Mouse (Mus musculus): ENCODE data around the gene Intu. TPM values are rescaled to one million over a fixed set of nuclear protein-coding genes. Genes with fewer than 3 reads are reported as not detected.

The Intu gene
- polyA plus RNA-seq, 1 experiment from 2014 or later = 2.0 TPM

DNA sequence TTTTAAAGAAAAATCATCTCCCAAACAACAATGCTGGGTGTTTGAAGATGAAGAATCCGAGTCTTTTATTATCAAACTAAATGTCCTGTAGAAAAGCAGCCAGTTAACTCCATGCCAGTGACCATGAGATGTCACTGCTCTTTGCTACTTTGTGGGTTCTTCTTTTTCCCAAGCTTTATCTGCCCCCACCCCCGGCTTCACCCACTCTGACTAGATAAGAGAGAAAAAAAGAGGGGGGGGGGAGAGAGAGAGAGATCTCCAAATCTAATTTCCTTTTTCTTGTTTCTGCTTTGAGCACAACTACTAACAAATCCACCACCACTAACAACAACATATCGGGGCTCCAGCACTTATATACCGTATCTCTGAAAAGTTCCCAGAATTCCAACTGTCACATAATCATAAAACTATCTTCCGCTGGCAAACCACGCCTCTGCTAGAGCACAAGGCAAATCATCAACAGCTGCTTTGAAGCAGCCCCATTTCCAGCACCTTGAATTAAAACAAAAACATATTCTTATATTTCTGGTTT is 207.4 kb downstream of the Intu start:
- whole genome bisulfite sequencing = 67% methylated on average over 6 of the region's 6 CpGs

DNA sequence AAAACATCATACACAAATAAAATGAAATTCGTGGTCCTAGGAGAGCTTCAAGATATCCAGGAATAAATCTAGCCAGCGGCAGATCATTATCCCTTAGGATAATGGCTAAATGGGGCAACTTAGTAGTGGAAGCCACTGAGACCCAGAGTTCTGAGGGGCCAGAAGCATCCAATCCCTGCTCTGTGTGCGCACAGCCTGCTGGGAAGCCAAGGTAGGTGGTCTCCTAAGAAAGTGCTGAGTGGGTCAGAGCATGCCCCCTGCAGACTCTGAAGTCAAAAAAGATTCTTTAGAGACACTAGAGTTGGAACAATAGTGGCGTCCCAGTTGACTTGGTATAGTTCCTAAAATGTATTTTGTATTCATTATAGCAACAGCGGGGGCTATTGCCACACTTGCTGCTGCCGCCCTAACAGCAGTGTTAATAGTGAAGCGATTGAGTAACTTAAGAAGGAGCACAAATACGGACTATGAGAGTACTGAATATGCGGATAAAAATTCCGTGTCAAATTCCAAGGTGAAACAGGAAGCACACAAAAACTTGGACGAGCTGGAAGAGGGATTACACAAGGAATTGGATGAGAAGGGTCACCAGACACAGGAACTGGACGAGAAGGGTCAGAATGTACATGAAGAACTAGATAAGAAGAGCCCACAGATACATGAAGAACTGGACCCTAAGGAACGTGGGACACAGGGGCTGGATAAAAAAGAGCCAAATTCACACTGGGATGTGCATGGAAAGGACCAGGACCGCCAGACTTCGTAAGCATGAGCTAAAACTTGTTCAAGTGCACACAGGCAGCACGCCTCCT is 213.1 kb downstream of the Intu start, which contains the start of gene Hspa4l:
Gene Hspa4l, plus strand, starts transcription at position 472 of the 812 bp plus-strand sequence.
- Histone ChIP-seq H3K4me3 (replicated peaks; ENCODE audit: low read depth, low read length) (peak within 1 kb of the TSS; percentile 68), H3K27ac (peak within 1 kb of the TSS; percentile 57), H3K9me3 (replicated peaks; ENCODE audit: low read length) (no peaks in the 10 kb centered on the region), H3K36me3 (ENCODE audit: insufficient read depth, low read length) (no peaks in the 10 kb centered on the region), H3K27me3 (ENCODE audit: insufficient read depth, low read length) (no peaks in the 10 kb centered on the region), H3K4me2 (ENCODE audit: low read length) (peak within 1 kb of the TSS; percentile 99), H3K9ac (ENCODE audit: low read depth, low read length) (peak within 1 kb of the TSS; percentile 67), H3K4me1 (replicated peaks; ENCODE audit: insufficient read depth, low read length) (no peaks in the 10 kb centered on the region; the same call in 1 of the 2 replicates)
- DNase-seq (ENCODE audit: low spot score) (no peak), ATAC-seq (replicated peaks; ENCODE audit: low FRiP score, low read depth) (no peak)
- TF ChIP-seq CTCF (IDR thresholded peaks at IDR 0.05; ENCODE audit: low read depth) = no peak
- 20% methylated on average over 16 of the region's 16 CpGs for WGBS

More for the DNA sequence above, 207.4 kb downstream of the Intu start:
- Histone ChIP-seq H3K4me1 (replicated peaks; ENCODE audit: insufficient read depth, low read length) (no peaks in the 10 kb centered on the region), H3K27ac (no peak overlapping the region), H3K4me2 (ENCODE audit: low read length) (no peak overlapping the region), H3K4me3 (replicated peaks; ENCODE audit: low read depth, low read length) (no peak overlapping the region), H3K9me3 (replicated peaks; ENCODE audit: low read length) (no peaks in the 10 kb centered on the region), H3K27me3 (ENCODE audit: insufficient read depth, low read length) (no peaks in the 10 kb centered on the region), H3K9ac (ENCODE audit: low read depth, low read length) (no peak overlapping the region), H3K36me3 (ENCODE audit: insufficient read depth, low read length) (no peaks in the 10 kb centered on the region)
- TF ChIP-seq CTCF (IDR thresholded peaks at IDR 0.05; ENCODE audit: low read depth) = no peak
- DNase-seq (ENCODE audit: low spot score) (no peak), ATAC-seq (replicated peaks; ENCODE audit: low FRiP score, low read depth) (no peak)

DNA sequence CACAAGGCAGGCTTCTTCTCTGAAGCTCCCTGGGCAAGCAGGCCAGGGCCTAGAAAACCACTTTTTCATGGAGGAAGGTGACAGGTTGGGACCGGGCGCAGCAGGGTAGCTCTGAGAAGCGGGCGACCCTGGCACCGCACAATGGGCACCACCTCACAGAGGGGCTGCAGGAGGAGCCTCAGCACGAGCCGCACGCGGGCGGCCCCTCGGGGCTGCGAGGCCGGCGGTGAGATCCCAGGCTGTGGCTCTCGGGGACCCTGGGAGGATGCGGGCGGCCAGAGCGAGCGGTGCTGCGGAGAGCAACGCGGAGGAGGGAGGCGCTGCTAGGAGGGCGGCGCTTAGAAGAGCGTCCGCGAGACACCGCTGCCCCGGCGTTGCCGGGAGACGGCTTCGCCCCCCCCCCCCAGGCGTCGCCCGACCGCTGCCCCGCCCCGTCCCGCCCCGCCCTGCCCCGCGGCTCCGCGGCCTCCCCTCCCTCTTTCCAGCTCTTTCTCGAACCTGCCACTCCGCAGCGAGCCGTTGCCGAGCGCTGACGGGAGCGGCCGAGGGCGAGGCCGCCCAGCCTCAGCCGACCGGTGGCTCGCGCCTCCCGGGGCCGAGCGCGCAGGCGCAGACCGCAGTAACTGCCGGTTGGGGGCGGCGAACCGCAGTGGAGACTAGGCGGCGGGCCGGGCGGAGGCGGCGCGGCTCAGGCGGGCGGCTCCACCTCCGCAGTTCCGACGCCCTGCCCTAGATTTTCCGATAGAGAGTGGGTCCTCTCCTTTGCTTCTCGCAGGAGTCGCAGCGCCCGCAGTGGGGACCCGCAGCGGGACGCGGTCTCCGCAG is 214.0 kb downstream of the Intu start:
- no peaks in the 10 kb centered on the region for H3K9me3 ChIP-seq (replicated peaks; ENCODE audit: low read length)
- no peaks in the 10 kb centered on the region for H3K27me3 ChIP-seq (ENCODE audit: insufficient read depth, low read length)
- peak overlapping the region; percentile 57 for H3K27ac ChIP-seq
- ATAC-seq (replicated peaks; ENCODE audit: low FRiP score, low read depth) (peak; percentile 94), DNase-seq (ENCODE audit: low spot score) (peak; percentile 89)
- no peaks in the 10 kb centered on the region; the same call in 1 of the 2 replicates for H3K4me1 ChIP-seq (replicated peaks; ENCODE audit: insufficient read depth, low read length)
- no peaks in the 10 kb centered on the region for H3K36me3 ChIP-seq (ENCODE audit: insufficient read depth, low read length)
- peak overlapping the region; percentile 67 for H3K9ac ChIP-seq (ENCODE audit: low read depth, low read length)
- under 1% methylated on average over 41 of the region's 93 CpGs for WGBS
- peak overlapping the region; percentile 68 for H3K4me3 ChIP-seq (replicated peaks; ENCODE audit: low read depth, low read length)
- TF ChIP-seq CTCF (IDR thresholded peaks at IDR 0.05; ENCODE audit: low read depth) = no peak
- peak overlapping the region; percentile 99 for H3K4me2 ChIP-seq (ENCODE audit: low read length)

DNA sequence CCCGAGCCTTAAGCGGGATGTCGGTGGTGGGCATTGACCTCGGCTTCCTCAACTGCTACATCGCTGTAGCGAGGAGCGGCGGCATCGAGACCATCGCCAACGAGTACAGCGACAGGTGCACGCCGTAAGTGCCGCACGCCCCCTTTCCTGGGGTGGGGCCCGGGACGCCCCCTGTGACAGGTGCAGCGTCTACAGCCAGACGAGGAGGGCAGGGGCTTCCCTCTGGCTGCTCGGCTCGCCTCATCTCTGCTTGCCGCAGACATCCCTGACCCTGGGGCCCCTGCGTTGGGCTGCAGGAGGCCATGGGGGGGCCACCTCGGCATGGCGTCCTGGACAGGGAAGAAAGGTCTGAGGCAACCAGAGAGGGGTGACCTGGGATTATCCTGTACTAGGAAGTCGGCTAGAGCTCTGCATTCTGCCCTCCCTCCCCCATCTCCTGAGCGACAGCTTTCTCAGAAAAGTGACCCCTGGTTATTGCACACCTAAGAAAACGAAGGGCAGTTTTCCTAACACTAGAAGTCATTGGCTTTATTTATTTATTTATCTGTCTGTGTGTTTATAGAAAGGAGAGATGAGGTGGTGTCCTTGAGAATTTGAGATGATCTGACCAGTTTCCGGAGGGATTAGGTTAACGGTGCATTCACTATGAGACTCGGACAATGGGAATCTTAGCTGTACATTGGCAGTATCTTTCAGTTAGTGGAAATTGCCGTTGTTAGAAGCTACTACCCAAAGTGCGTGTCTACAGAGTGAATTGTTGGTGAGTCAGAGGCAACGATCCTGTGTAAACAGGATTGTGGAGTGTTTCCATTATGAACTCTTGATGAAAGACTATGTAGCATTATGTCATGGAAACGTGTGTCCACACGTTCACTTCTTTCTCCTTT is 214.8 kb downstream of the Intu start:
- H3K27me3 ChIP-seq (ENCODE audit: insufficient read depth, low read length) = no peaks in the 10 kb centered on the region
- H3K9ac ChIP-seq (ENCODE audit: low read depth, low read length) = peak overlapping the region; percentile 67
- peak overlapping the region; percentile 57; the same call in 1 of the 2 replicates for H3K27ac ChIP-seq
- no peak for TF ChIP-seq CTCF (IDR thresholded peaks at IDR 0.05; ENCODE audit: low read depth)
- H3K4me1 ChIP-seq (replicated peaks; ENCODE audit: insufficient read depth, low read length) = no peaks in the 10 kb centered on the region; the same call in 1 of the 2 replicates
- DNase-seq (ENCODE audit: low spot score) (peak; percentile 37), ATAC-seq (replicated peaks; ENCODE audit: low FRiP score, low read depth) (peak; percentile 30; the same call in 1 of the 2 replicates)
- no peaks in the 10 kb centered on the region for H3K9me3 ChIP-seq (replicated peaks; ENCODE audit: low read length)
- WGBS = 4% methylated on average over 37 of the region's 37 CpGs
- peak overlapping the region; percentile 68 for H3K4me3 ChIP-seq (replicated peaks; ENCODE audit: low read depth, low read length)
- no peaks in the 10 kb centered on the region for H3K36me3 ChIP-seq (ENCODE audit: insufficient read depth, low read length)
- peak overlapping the region; percentile 99 for H3K4me2 ChIP-seq (ENCODE audit: low read length)

Small RNA genes within 50 kb of the gene (microRNA-seq; reads per million reads assigned to microRNA genes)
- not detected for gene Gm23810

Other genes with a start within 250 kb of the Intu start
- gene Slc25a31, start 177.6 kb downstream of the Intu start, polyA plus RNA-seq (2015; fragmentation: Nextera tagmentation; extraction: Ambion mirVana) = 0.10 and 0.11 TPM in 2 replicates
- 9.9 and 10.3 TPM in 2 replicates for gene Hspa4l, start 213.2 kb downstream of the Intu start, polyA plus RNA-seq (2015; fragmentation: Nextera tagmentation; extraction: Ambion mirVana)